10 mouse cellular contexts compared by ENCODE assay signal in the genomic region with DNA sequence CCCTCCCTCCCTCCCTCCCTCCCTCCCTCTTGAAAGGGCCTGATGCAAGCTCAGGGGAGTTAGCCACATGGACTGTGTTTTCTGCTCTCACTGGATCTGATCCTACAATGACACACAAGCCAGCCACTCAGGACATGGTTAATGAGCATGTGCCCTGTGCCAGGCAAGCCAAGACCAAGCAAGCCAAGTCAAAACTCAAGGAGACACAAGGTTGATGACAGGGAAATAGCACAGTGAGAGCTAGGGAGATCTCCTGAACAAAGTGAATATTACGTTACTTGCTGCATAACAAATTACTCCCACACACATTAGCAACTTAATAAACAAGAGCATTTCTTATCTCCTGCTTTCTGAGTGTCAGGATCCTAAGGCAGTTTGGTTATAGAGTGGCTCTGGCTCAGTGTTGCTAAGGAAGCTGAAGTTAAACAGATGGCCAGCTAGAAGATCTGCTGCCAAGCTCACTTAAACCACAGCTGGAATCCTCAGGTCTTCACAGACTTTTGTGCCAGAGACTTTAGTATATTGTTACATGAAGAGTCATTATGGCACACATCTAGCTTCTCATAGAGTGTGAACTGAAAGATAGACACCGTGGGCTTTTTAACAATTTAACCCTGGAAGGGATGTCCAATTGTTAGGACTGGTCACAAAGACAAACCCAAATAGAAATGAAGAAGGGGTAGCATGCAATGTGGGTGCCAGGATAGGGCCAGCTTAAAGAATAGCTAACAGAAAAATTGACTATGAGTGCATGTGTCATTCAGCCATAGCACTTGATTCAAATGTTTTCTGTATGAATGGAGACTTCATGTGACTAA.
A peak's percentile ranks its signal among the peaks of the same experiment; 100 is the strongest.
DNase-seq lines count a peak whose midpoint lies in the region; ATAC-seq and TF ChIP-seq lines count a peak whose summit lies in the region.
"Had no signal": no experiment of that assay in that cellular context is flagged by ENCODE, and none has a peak within 500 bp of the region (broad histone marks: within the 10 kb centered on the region; RNA-seq: fewer than 3 reads in every experiment).

No protein-coding gene starts in this region.

- TF ChIP-seq EP300 in lung, postnatal 0 days (IDR thresholded peaks at IDR 0.05) = no peak

- no peak overlapping the region for H3K4me2 ChIP-seq in lung, postnatal 0 days (replicated peaks; ENCODE audit: low read depth, low read length)
- H3K4me2 ChIP-seq: embryonic facial prominence, embryonic 15.5 days; liver, embryonic 15.5 days had no signal

- no peaks in the 10 kb centered on the region for H3K36me3 ChIP-seq in lung, postnatal 0 days (ENCODE audit: insufficient read depth, low read length)
- H3K36me3 ChIP-seq: embryonic facial prominence, embryonic 15.5 days; liver, embryonic 15.5 days had no signal

- no peak for TF ChIP-seq CTCF in lung, postnatal 0 days (IDR thresholded peaks at IDR 0.05)

- no peaks in the 10 kb centered on the region for H3K9me3 ChIP-seq in lung, postnatal 0 days (ENCODE audit: low read length)
- H3K9me3 ChIP-seq: embryonic facial prominence, embryonic 15.5 days; liver, embryonic 15.5 days had no signal

- H3K27me3 ChIP-seq in lung, postnatal 0 days (replicated peaks; ENCODE audit: insufficient read depth, low read length) = no peaks in the 10 kb centered on the region
- H3K27me3 ChIP-seq: embryonic facial prominence, embryonic 15.5 days; liver, embryonic 15.5 days had no signal

- ATAC-seq in lung, postnatal 0 days = peak; percentile 63

- no peak overlapping the region for H3K9ac ChIP-seq in lung, postnatal 0 days (replicated peaks; ENCODE audit: low read depth)
- H3K9ac ChIP-seq: embryonic facial prominence, embryonic 15.5 days; liver, embryonic 15.5 days had no signal

- H3K4me3 ChIP-seq in lung, postnatal 0 days (ENCODE audit: low read depth, low read length) = no peak overlapping the region
- H3K4me3 ChIP-seq: embryonic facial prominence, embryonic 15.5 days; liver, embryonic 15.5 days had no signal

- WGBS in lung, postnatal 0 days = 36% methylated on average over 2 of the region's 2 CpGs

- H3K4me1 ChIP-seq in lung, postnatal 0 days (ENCODE audit: insufficient read depth, low read depth, low read length) = no peaks in the 10 kb centered on the region
- H3K4me1 ChIP-seq: embryonic facial prominence, embryonic 15.5 days; liver, embryonic 15.5 days had no signal

- DNase-seq in adrenal gland, postnatal 10 days = peak; percentile 14
- DNase-seq in adrenal gland, postnatal 36 days = no peak
- DNase-seq in lung, postnatal 0 days (ENCODE audit: low spot score) = peak; percentile 47
- DNase-seq in lung, adult 18-20 months = no peak
- DNase-seq in layer of hippocampus, adult 8-10 months (ENCODE audit: low spot score in 2 of 2) = peak; percentile 3 to 24
- DNase-seq in right cerebral cortex, postnatal 25 days = peak; percentile 5
- DNase-seq in spleen, postnatal 14 days (ENCODE audit: low spot score in 2 of 2) = no peak
- DNase-seq in spleen, adult 18-20 months = no peak

- no peak overlapping the region for H3K27ac ChIP-seq in lung, postnatal 0 days (ENCODE audit: low read length)
- H3K27ac ChIP-seq: embryonic facial prominence, embryonic 15.5 days; liver, embryonic 15.5 days had no signal

Comparison
In these comparisons a context has a peak if more than half of its experiments do, and no peak if none do; other contexts are left out.
1. DNase-seq: peak in adrenal gland, postnatal 10 days (single experiment), lung, postnatal 0 days (single experiment), layer of hippocampus, adult 8-10 months (2 of 2) and right cerebral cortex, postnatal 25 days (single experiment); none in adrenal gland, postnatal 36 days (0 of 2), lung, adult 18-20 months (0 of 2), spleen, postnatal 14 days (0 of 2) and spleen, adult 18-20 months (0 of 2).